Mouse (Mus musculus) midbrain, embryonic 12.5 days (tissue): ENCODE measurements at regions not wholly inside any gene's neighbourhood (a gene's known extent, or its start where the extent isn't known, plus 50 kb on each side); places are given as distances from the start of the nearest gene placed in this dataset.

ENCODE experiments used
- ATAC-seq: fragments of 200-750 bp; cut with Nextera tagmentation; 2 replicates; pipeline ENCODE4 v1.8.0; 2017; ENCODE audit warnings: low read depth, moderate TSS enrichment, moderate library complexity; ENCODE audit not compliant: low FRiP score
- H3K27ac ChIP-seq: fragments of 300-500 bp; sonication (generic); replicated peaks from 2 replicates; pipeline ENCODE4 v1.5.1; 2016; ENCODE audit warnings: mild to moderate bottlenecking
- H3K27me3 ChIP-seq: fragments of 300-500 bp; sonication (generic); 2 replicates; pipeline ENCODE4 v1.6.1; 2016; ENCODE audit warnings: mild to moderate bottlenecking
- H3K36me3 ChIP-seq: fragments of 300-500 bp; sonication (generic); 2 replicates; pipeline ENCODE4 v1.6.1; 2016
- H3K4me1 ChIP-seq: fragments of 300-500 bp; sonication (generic); 2 replicates; pipeline ENCODE4 v1.6.1; 2016
- H3K4me2 ChIP-seq: fragments of 300-500 bp; sonication (generic); replicated peaks from 2 replicates; pipeline ENCODE4 v1.6.1; 2016; ENCODE audit warnings: mild to moderate bottlenecking, moderate library complexity
- H3K4me3 ChIP-seq: fragments of 300-500 bp; sonication (generic); 2 replicates; pipeline ENCODE4 v1.5.1; 2016; ENCODE audit warnings: mild to moderate bottlenecking
- H3K9ac ChIP-seq: fragments of 300-500 bp; sonication (generic); replicated peaks from 2 replicates; pipeline ENCODE4 v1.6.1; 2016; ENCODE audit warnings: mild to moderate bottlenecking, moderate library complexity
- H3K9me3 ChIP-seq: fragments of 300-500 bp; sonication (generic); 2 replicates; pipeline ENCODE4 v1.6.1; 2016; ENCODE audit warnings: mild to moderate bottlenecking
- WGBS: fragments of 180-500 bp; shearing (Covaris S2); methylation state at CpG from one replicate; pipeline ENCODE4 v1.1.7; 2016; 5-methylcytosine and 5-hydroxymethylcytosine counted together

DNA sequence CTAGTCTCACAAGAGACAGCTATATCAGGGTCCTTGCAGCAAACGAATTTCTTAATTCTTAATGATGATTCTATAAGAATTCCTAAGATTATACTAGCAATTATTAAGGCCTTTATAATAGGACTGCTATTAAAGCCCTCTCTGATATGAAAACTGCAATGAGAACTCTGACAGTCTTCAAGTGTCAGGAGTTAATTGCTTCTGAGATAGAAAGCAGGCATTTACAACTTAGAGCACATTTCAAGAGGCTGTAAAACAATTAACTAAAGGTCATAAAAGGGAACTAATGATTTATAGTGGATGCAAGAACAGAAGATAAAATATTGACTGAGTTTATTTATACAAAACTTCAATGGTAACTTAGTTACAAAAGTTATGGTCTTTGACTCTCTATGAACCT, 84.9 kb upstream of the Phlpp1 start:
- Histone ChIP-seq H3K4me2 (no peak overlapping the region), H3K4me1 (no peaks in the 10 kb centered on the region), H3K36me3 (no peaks in the 10 kb centered on the region), H3K27ac (no peak overlapping the region), H3K9ac (no peak overlapping the region), H3K4me3 (no peak overlapping the region), H3K27me3 (no peaks in the 10 kb centered on the region), H3K9me3 (no peaks in the 10 kb centered on the region)
- ATAC-seq, result no peak
- 69% methylated on average over 1 of the region's 1 CpGs for WGBS

DNA sequence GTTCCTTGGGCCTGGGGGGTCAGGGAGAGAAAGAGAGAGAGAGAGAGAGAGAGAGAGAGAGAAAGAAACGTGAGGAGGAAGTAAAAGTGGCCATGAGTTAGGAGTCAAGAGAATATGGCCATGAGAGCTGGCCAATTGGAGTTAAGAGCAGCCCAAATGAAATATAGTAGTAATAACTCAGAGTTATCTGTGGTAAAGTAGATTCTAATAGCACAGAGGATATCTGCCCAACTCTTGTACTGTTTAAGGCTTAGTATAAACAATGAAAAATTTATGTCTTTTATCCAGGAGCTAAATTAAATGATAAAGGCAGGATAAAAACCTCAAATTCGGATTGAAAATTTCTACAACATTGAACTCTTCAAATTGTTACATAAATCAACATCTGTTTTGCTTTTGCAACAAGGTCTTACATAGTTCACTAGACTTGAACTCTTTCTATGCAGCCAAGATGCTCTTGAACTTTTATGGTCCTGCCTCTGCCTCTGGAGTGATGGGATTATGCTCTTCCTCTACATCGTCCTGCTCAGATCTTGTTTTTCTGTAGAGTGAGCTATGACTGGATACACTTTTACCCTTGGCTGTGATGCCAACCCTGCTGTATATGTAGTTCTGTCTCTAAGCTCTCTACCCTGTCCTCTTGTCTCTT, 78.5 kb upstream of the Phlpp1 start:
- H3K4me2 ChIP-seq, result no peak overlapping the region
- H3K27me3 ChIP-seq, result no peaks in the 10 kb centered on the region
- H3K9ac ChIP-seq, result no peak overlapping the region
- no peaks in the 10 kb centered on the region for H3K9me3 ChIP-seq
- 0 out of 2 replicates have a peak, but pooled peaks cover 4% of the 10 kb centered on the region for H3K4me1 ChIP-seq
- 83% methylated on average over 3 of the region's 3 CpGs for WGBS
- no peak overlapping the region for H3K27ac ChIP-seq
- H3K36me3 ChIP-seq, result no peaks in the 10 kb centered on the region
- no peak for ATAC-seq
- H3K4me3 ChIP-seq, result no peak overlapping the region

GRCm38 (mm10) chr1:106093813-106094212, 77.7 kb upstream of the Phlpp1 start:
- Histone ChIP-seq H3K36me3 (no peaks in the 10 kb centered on the region), H3K9me3 (no peaks in the 10 kb centered on the region), H3K27ac (no peak overlapping the region), H3K9ac (no peak overlapping the region), H3K4me2 (no peak overlapping the region), H3K4me3 (no peak overlapping the region), H3K27me3 (no peaks in the 10 kb centered on the region), H3K4me1 (0 out of 2 replicates have a peak, but pooled peaks cover 4% of the 10 kb centered on the region)
- WGBS, result 83% methylated on average over 4 of the region's 4 CpGs
- no peak for ATAC-seq

- no peaks in the 10 kb centered on the region for H3K9me3 ChIP-seq
Observed at GRCm38 (mm10) chr1:106096324-106096723, 75.2 kb upstream of the Phlpp1 start.

GRCm38 (mm10) chr1:106097177-106097576, 74.4 kb upstream of the Phlpp1 start:
- H3K9ac ChIP-seq, result no peak overlapping the region
- no peaks in the 10 kb centered on the region for H3K9me3 ChIP-seq
- ATAC-seq, result no peak
- 0 out of 2 replicates have a peak, but pooled peaks cover 4% of the 10 kb centered on the region for H3K4me1 ChIP-seq
- H3K36me3 ChIP-seq, result no peaks in the 10 kb centered on the region
- 96% methylated on average over 4 of the region's 4 CpGs for WGBS
- no peaks in the 10 kb centered on the region for H3K27me3 ChIP-seq
- H3K4me3 ChIP-seq, result no peak overlapping the region
- H3K4me2 ChIP-seq, result no peak overlapping the region
- H3K27ac ChIP-seq, result no peak overlapping the region

More at GRCm38 (mm10) chr1:106096324-106096723, 75.2 kb upstream of the Phlpp1 start:
- Histone ChIP-seq H3K4me2 (no peak overlapping the region), H3K4me3 (no peak overlapping the region), H3K4me1 (0 out of 2 replicates have a peak, but pooled peaks cover 4% of the 10 kb centered on the region), H3K27ac (no peak overlapping the region; the same call in 1 of the 2 replicates), H3K9ac (no peak overlapping the region), H3K36me3 (no peaks in the 10 kb centered on the region), H3K27me3 (no peaks in the 10 kb centered on the region)
- ATAC-seq, result peak; percentile 79; the same call in 1 of the 2 replicates
- WGBS, result 32% methylated on average over 4 of the region's 4 CpGs

DNA sequence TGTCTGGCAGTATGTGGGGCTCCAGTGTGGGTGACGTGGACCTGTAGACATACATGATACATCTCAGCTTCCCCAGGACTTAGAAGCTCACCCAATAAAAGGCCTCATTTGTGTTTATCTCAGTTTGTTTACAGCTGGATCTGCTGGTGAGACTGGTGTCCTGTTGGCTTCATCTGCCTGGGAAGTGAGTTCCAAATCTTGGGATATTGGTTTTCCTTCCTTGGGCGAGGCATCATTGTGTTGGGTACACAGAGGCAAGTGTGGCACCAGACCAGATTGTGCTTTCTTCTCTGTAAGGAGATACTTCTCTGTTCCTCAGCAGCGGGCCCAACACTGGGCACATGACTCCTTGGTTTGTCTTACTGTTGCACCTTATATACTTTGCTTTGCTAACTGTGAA, 70.9 kb upstream of the Phlpp1 start:
- Histone ChIP-seq H3K4me1 (0 out of 2 replicates have a peak, but pooled peaks cover 4% of the 10 kb centered on the region), H3K27ac (no peak overlapping the region), H3K4me3 (no peak overlapping the region), H3K27me3 (no peaks in the 10 kb centered on the region), H3K36me3 (no peaks in the 10 kb centered on the region), H3K9ac (no peak overlapping the region), H3K4me2 (no peak overlapping the region), H3K9me3 (no peaks in the 10 kb centered on the region)
- ATAC-seq, result no peak
- WGBS, result 91% methylated on average over 3 of the region's 3 CpGs

DNA sequence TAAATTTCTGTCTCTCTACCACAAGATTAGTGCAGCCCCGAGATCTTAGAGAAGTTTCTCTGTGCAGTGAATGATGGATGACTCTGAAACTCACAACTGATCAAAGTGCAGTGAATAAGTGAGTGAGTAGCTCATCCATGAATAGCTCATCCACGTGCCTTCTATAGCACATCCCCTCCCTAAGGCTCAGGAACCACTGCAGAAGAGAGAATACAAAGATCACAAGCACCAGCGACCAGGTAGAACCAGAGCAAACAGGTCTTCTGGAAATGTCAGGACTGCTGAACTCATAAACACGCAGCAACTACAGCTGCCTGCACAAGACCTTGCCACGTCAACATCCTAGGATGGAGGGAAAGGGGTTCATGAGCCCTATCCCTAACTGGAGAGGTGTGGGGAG, 69.0 kb upstream of the Phlpp1 start:
- 80% methylated on average over 5 of the region's 5 CpGs for whole genome bisulfite sequencing
- Histone ChIP-seq H3K4me2 (no peak overlapping the region), H3K9me3 (no peaks in the 10 kb centered on the region), H3K27ac (no peak overlapping the region), H3K4me3 (no peak overlapping the region), H3K27me3 (no peaks in the 10 kb centered on the region), H3K36me3 (no peaks in the 10 kb centered on the region), H3K4me1 (no peaks in the 10 kb centered on the region), H3K9ac (no peak overlapping the region)
- no peak for ATAC-seq

- 79% methylated on average over 5 of the region's 5 CpGs for WGBS
- no peaks in the 10 kb centered on the region for H3K4me1 ChIP-seq
- H3K4me3 ChIP-seq, result no peak overlapping the region
- no peaks in the 10 kb centered on the region for H3K36me3 ChIP-seq
- H3K27me3 ChIP-seq, result no peaks in the 10 kb centered on the region
- H3K9ac ChIP-seq, result no peak overlapping the region
- no peak overlapping the region for H3K27ac ChIP-seq
- H3K9me3 ChIP-seq, result no peaks in the 10 kb centered on the region
- no peak overlapping the region for H3K4me2 ChIP-seq
- no peak for ATAC-seq
Observed at GRCm38 (mm10) chr1:106109081-106109480, 62.5 kb upstream of the Phlpp1 start.
